Mouse (Mus musculus): ENCODE results near the gene Abhd10. TPM values are rescaled to one million over a fixed set of nuclear protein-coding genes. Genes with fewer than 3 reads are reported as not detected.

Gene Abhd10
- 10 to 100 TPM; 16.9 to 21.0 TPM for total RNA-seq (2021)

- peak; percentile 92 to 94 for DNase-seq (ENCODE audit: extremely low spot score in 1 of 2, low spot score in 1 of 2)
Observed at GRCm38 (mm10) chr16:45742615-45743476, at the start of gene Abhd10. Gene Abhd10 (minus strand): TSS chr16:45742955.

DNA sequence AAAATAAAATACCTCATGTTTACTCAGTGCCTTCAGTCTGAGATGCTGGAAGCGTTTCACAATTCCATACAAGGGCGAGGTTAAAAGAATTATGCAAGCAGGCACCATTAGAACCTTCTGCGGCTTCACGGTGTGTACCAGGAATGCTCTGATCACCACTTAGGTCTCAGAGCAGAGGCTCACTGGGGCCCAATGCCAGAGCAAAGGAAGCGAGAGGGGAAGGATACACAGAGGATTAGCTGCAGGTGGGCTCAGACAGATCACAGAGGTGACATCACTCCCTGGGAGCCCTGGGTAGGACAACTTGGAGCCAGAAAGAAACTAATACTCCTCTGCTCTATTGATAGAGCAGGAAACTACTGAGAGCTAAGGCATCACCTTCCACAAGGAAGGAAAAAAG lies 48.5 kb upstream of the Abhd10 start:
- DNase-seq (ENCODE audit: extremely low spot score in 1 of 2, low spot score in 1 of 2), result no peak

DNA sequence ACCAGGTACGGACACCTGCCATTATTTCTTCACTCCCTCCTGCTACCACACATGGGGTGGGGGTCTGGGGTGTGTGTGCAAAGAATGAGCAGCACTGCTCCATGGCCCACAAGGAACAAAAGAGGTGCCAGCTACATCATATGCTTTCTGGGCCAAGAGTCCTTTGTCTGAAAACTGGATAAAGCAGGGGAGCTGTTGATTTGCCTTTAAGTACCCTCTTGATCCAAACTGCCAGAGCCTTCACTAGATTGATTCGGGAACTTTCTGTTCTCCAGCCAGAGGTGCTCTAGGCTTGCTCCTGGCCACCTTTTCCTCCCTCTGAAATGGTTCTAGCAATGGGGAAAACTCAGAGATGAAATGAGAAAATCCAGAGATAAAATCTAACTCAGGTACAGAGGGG lies 46.6 kb upstream of the Abhd10 start:
- no peak for DNase-seq (ENCODE audit: extremely low spot score in 1 of 2, low spot score in 1 of 2)

GRCm38 (mm10) chr16:45787650-45788049 lies 44.9 kb upstream of the Abhd10 start:
- DNase-seq (ENCODE audit: extremely low spot score in 1 of 2, low spot score in 1 of 2), result no peak

DNA sequence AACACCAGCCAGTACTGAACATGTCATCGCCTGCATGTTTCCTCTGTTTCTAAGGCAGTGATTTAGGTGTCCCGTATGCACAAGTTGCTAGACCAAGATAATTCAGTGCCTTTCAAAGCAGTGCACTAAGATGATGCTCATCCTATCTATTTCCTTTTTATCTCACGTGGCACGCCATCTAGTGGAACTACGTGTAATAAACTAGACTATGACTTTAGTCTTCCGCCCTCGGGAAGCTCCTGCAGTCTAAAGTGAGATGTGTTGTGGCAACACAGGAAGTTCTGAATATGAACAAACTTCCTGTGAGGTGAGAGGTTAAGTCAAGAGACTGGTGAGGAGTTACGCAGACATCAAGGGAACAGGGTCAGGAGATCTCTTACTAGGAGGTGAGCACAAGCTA lies 43.9 kb upstream of the Abhd10 start:
- no peak for DNase-seq (ENCODE audit: extremely low spot score in 1 of 2, low spot score in 1 of 2)

GRCm38 (mm10) chr16:45780001-45780400 lies 37.2 kb upstream of the Abhd10 start:
- DNase-seq (ENCODE audit: extremely low spot score in 1 of 2, low spot score in 1 of 2), result no peak

DNA sequence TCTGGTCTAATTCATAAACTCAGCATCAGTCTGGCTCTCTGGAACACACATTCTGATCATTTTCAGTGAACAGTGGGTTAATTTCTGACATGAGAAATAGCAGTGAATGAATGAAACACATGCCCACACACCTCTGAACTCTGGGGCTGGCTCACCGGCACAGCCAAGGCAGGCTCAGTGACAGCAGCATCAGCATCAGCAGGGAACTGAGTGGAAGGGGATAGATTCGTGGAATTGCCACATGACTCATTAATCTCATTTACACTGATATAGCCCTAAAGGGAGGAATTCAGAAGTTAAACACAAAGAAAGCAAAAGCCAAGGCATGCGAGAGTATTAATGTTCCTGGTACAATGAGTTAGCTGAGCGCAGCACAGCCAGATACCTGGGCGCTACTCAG lies 32.1 kb upstream of the Abhd10 start:
- no peak for DNase-seq (ENCODE audit: extremely low spot score in 1 of 2, low spot score in 1 of 2)

DNA sequence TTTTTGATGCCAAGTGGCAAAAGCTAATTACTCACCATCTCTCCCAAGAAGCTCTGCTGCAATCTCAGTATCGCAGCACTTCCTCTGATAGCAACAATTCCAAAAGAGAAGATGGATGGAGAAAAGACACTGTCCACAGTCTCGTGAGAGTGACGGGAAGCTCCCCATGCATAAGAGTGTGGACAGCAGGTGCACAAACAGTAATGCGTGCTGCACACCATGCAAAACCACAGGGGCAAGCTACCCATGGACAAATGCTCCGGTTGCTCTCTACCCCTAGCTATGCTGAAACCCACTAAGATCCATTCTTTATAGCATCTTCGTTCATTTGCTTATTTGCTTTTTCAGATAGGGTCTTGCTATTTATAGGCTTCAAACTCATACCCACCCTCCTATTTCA lies 28.2 kb upstream of the Abhd10 start:
- no peak for DNase-seq (ENCODE audit: extremely low spot score in 1 of 2, low spot score in 1 of 2)

DNA sequence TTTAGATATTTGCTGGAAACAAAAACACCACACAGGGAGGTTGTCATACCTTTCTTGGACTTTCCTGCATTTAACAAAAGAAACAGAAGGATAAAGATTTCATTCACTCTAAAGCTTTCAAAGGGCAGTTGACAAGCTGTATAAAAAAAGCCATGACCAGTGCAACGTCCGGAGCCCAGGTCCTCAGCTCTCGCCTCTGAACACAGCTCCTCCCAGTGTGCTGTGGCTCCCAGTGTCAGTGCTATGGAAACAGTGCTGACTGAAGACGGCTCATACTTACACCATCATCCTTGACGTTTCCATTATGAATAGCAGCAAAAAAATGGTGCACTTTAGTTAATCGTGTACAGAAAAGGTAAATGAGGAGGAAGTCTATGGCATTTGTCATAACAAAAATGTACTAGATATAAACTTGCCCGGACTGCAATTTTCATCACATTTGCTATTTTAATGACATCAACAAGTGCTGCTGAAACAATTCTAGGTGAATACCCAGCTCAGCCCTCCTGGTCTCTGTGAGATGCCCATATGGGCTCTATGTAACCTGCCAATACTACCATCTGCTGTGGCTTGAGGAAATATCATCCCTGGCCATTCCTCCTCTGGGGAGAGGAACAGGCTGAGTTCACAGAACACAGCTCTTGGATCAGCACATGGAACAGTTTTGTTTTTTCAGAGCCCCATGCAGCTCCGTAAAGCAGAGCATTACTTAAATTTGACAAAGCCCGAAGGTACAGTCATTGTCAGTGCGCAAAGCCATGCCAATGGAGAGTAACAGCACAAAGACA lies 25.3 kb upstream of the Abhd10 start:
- DNase-seq (ENCODE audit: extremely low spot score in 1 of 2, low spot score in 1 of 2), result no peak

DNA sequence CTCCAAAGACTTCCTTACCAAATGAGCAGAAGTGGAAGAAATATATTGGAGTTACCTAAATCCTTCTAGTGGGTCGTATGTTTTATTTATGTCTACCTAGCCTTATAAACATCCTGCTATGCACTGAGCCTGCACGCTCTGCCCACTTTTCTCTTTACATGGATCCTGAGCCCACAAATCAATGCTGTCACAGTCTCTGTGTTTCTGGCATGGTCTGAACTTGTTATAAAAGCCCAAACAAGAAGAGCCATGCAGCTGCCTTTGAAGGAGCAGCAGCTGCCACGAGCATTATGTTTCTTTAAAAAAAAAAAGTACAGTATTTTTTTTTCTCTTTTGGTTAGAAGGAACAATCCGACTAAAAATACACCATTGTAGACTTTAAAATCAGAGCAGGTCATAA lies 24.7 kb upstream of the Abhd10 start:
- no peak for DNase-seq (ENCODE audit: extremely low spot score in 1 of 2, low spot score in 1 of 2)

DNA sequence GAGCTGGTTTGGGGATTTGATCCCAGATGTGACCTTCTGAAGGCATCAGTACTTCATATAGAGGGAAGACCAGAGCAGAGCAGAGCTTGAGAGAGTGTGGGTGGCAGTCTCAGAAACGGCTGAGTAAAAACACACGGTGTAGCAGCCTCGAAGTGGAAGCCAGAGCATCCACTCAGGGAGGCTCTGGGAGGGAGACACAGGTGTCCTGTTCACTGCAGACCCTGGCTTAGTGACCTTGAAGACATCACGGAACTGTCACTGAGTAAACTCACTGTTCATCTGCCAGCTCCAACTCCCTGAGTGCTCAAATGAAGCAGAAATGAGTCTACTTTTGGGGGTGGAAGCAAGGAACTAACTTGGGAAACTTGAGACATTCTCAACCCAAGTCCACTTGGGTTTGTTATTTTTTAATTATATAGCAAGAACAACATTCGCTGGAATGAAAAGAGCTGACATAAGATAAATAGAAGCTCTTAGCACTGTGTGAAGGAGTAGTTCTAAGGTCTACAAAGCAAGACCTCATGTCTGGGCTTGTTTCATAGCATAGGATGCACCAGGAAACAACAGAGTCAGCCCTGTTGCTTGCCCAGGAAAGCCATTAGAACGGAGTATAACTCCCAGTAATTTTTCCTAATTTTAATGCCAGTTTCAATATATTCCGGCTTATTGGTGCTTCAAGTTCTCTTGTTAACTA lies 23.2 kb upstream of the Abhd10 start:
- DNase-seq (ENCODE audit: extremely low spot score in 1 of 2, low spot score in 1 of 2), result no peak

DNA sequence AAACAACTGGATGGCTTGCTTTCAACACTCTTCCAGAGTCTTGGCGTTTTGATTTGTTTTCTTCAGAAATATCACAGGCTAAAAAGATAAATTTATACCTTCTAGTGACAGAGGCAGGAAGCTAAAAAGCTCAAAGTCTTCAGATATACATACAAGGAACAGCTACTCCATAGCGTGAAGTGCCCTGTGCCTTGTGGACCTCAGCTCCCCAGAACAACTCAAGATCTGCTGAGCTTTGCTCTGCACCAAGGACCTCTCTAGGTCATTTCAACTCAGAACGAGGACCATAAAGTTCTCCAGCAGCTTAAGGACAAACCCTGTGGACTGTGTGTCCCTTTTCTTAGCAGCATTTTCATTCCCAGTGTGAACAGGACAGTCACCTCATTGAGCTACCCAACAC lies 22.3 kb upstream of the Abhd10 start:
- DNase-seq (ENCODE audit: extremely low spot score in 1 of 2, low spot score in 1 of 2), result no peak

DNA sequence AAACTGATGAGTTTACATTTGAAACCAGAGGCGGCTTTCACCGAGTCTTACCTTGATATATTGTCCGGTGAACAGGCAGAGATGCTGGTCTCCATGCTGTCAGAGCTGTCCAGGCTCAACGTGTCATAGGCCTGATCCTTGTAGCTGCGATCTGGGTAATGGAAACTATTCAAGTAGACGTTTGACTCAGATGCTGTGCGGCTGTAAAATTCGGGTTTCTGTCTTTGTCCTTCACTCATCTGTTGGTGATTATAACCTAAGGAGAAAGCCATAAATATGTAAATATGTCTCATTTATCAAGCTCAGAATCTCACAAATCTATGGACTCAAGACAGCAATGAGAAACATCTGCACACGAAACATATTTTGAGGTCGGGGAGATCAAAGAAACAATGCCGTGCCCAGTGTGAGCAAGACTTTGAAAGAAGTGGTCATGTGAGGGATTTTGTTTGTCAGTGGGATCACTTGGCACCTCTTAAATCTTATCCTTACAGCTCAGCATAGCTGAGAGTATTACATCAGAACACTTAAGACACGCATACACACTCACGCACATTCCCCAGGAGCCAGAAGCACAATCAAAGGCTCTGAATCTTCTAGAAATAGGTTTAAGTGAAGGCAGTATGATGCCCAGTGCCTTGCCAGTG lies 20.2 kb upstream of the Abhd10 start:
- DNase-seq (ENCODE audit: extremely low spot score in 1 of 2, low spot score in 1 of 2), result no peak

- DNase-seq (ENCODE audit: extremely low spot score in 1 of 2, low spot score in 1 of 2), result no peak
Observed at GRCm38 (mm10) chr16:45761425-45761824, 18.7 kb upstream of the Abhd10 start.

DNA sequence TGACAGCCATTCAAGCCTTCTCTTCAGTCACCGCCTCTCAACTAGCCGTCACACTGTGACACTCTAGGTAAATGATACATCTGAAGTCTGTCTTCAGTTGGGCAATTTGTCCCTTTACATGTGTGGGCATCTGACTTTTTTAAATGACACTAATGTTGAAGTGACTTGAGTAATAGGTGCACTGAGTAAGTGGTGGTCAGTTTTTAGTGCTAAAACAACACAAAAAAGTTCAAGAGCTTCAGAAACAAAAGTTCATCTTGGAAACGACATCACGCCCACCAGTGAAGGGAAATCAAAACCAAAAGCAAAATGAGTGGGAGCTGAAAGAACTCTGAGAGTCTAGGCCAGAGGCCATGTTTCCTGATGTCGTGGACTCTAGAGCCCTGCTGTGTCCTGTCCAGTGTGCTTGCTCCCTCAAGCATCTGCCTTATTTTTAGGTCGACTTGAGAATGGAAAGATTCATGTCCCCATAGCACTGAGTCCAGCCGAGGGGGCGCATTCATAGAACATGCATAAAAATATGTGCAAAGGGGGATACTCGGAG lies 16.0 kb upstream of the Abhd10 start:
- DNase-seq (ENCODE audit: extremely low spot score in 1 of 2, low spot score in 1 of 2), result no peak

GRCm38 (mm10) chr16:45757421-45758078 lies 14.8 kb upstream of the Abhd10 start:
- no peak for DNase-seq (ENCODE audit: extremely low spot score in 1 of 2, low spot score in 1 of 2)

DNA sequence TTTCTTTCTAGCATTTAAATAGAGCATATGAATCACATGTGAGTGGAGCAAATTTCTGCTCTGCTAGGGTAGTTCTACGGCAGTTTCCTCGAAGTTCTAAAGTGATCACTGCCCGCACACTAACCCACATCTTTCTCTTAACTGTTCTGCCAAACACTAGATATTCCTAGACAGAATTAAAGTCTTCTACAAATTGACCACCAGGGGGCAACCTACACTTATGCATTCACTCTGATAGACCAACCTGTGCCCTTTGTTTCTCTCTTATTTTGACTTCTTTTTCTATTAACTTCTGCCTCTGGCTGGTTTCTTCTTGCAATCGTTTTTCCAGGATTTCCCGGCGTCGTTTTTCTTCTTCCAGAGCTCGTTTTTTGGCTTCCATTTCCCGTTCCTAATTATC lies 14.1 kb upstream of the Abhd10 start:
- DNase-seq (ENCODE audit: extremely low spot score in 1 of 2, low spot score in 1 of 2), result peak in 1 of 2 experiments; percentile 27

GRCm38 (mm10) chr16:45743591-45744144 lies 913 bp upstream of the Abhd10 start:
- DNase-seq (ENCODE audit: extremely low spot score in 1 of 2, low spot score in 1 of 2), result no peak

DNA sequence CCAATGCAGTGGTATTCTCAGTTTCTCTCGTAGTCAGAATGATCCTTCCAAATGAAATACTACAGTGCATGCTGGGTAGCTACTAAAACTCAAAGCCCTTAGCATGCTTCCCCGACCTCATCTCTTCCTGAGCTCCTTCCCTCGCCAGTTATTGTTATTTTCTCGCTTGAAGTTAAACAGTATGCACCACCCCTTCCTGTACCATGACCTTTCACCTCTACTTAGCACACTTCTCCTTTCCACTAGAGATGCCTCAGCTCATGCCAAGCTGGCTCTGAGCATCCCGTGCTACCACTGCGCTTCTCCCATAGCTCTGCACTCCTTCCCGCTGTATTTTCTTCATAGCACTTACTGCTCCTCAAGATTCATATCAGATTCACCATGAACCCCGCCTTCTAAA lies 4.9 kb downstream of the Abhd10 start:
- no peak for DNase-seq (ENCODE audit: extremely low spot score in 1 of 2, low spot score in 1 of 2)

DNA sequence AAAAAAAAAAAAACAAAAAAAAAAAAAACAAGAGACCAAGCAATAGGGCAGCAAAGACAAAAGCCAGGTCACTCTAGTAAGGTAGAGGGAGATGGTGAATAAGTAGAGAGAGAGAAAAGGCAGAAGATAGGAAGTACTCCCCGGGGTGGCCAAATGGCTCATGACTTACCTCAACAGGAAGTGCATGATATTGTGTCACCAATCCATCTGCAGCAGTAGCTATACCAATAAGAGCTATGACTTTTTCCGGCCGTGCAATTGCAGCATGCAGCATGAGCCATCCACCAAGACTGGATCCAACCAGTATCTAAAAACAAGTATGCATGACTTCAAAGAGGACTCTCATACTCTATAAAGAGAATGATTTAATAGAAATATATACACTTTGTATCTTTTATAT lies 6.0 kb downstream of the Abhd10 start:
- DNase-seq (ENCODE audit: extremely low spot score in 1 of 2, low spot score in 1 of 2), result no peak
